ENCODE assay signal across 8 mouse cellular contexts in the genomic region with DNA sequence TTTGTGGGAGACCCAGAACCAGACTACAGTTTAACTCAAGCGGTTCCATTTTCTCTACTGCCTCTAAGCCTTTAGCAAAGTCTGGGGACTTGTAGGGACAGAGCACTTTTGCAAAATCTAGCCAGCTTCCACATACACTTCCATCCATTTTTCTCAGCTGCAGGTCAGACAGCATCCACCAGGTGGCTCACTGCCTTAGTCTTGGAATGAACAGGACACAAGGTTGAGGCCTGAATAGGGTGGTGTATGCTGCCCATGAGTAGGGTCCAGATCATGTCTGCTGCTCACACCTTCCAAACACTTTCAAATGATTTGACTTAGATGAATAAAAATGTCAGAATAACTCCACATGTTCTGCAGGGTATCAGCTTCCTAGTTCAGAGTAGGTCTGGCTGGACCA. TPM values are rescaled to one million over a fixed set of nuclear protein-coding genes. Genes with fewer than 3 reads are reported as not detected.
A peak's percentile ranks its signal among the peaks of the same experiment; 100 is the strongest.
DNase-seq lines count a peak whose midpoint lies in the region; ATAC-seq and TF ChIP-seq lines count a peak whose summit lies in the region.

No protein-coding gene starts in this region.

- no peak overlapping the region for H3K9ac ChIP-seq in MEL (ENCODE audit: control insufficient read depth, low read depth, low read length, poor library complexity, severe bottlenecking)
- no peak overlapping the region for H3K9ac ChIP-seq in limb, embryonic 14.5 days (ENCODE audit: low read depth, low read length, severe bottlenecking)
- H3K9ac ChIP-seq in midbrain, embryonic 15.5 days: no peak overlapping the region
- 0 out of 2 replicates have a peak overlapping the region, but pooled peaks have one; percentile 5 for H3K9ac ChIP-seq in stomach, embryonic 16.5 days (ENCODE audit: low read length)

- peak; percentile 70 for ATAC-seq in limb, embryonic 14.5 days (ENCODE audit: low FRiP score, low read depth)
- ATAC-seq in midbrain, embryonic 15.5 days (replicated peaks): peak; percentile 80
- ATAC-seq in stomach, embryonic 16.5 days (ENCODE audit: insufficient read depth, low FRiP score): peak; percentile 71

- no peak overlapping the region for H3K4me2 ChIP-seq in limb, embryonic 14.5 days (replicated peaks; ENCODE audit: low read depth, low read length, severe bottlenecking)
- H3K4me2 ChIP-seq in midbrain, embryonic 15.5 days: no peak overlapping the region
- no peak overlapping the region for H3K4me2 ChIP-seq in stomach, embryonic 16.5 days (ENCODE audit: low read depth, low read length)

- H3K9me3 ChIP-seq in MEL (replicated peaks; ENCODE audit: insufficient read depth, low read length): no peaks in the 10 kb centered on the region
- no peaks in the 10 kb centered on the region for H3K9me3 ChIP-seq in limb, embryonic 14.5 days (ENCODE audit: control insufficient read depth, low read length)
- H3K9me3 ChIP-seq in midbrain, embryonic 15.5 days: no peaks in the 10 kb centered on the region
- no peaks in the 10 kb centered on the region for H3K9me3 ChIP-seq in stomach, embryonic 16.5 days (replicated peaks; ENCODE audit: control insufficient read depth, low read length)

- TF ChIP-seq EP300 in MEL (IDR thresholded peaks at IDR 0.05; ENCODE audit: low read depth in 1 of 2, low read length in 2 of 2): no peak

- peaks cover 0 to 5% of the 10 kb centered on the region in 2 experiments; a peak in 2 of 4 replicates for H3K36me3 ChIP-seq in MEL (ENCODE audit: control insufficient read depth in 1 of 2, insufficient read depth in 2 of 2, low read length in 2 of 2)
- H3K36me3 ChIP-seq in limb, embryonic 14.5 days (ENCODE audit: control insufficient read depth, insufficient read depth, low read length): peaks cover 13% of the 10 kb centered on the region
- peaks cover 10% of the 10 kb centered on the region; the same call in 1 of the 2 replicates for H3K36me3 ChIP-seq in midbrain, embryonic 15.5 days (replicated peaks)
- peaks cover 10% of the 10 kb centered on the region for H3K36me3 ChIP-seq in stomach, embryonic 16.5 days (ENCODE audit: control insufficient read depth, insufficient read depth, low read length)

- WGBS in limb, embryonic 14.5 days: 26% methylated on average over 1 of the region's 1 CpGs
- 13% methylated on average over 1 of the region's 1 CpGs for WGBS in midbrain, embryonic 15.5 days
- 18% methylated on average over 1 of the region's 1 CpGs for WGBS in stomach, embryonic 16.5 days

- H3K27me3 ChIP-seq in MEL (ENCODE audit: control insufficient read depth in 1 of 2, insufficient read depth in 2 of 2, low read length in 2 of 2): no peaks in the 10 kb centered on the region
- H3K27me3 ChIP-seq in limb, embryonic 14.5 days (ENCODE audit: control insufficient read depth, insufficient read depth, low read length): no peaks in the 10 kb centered on the region
- no peaks in the 10 kb centered on the region for H3K27me3 ChIP-seq in midbrain, embryonic 15.5 days (replicated peaks)
- no peaks in the 10 kb centered on the region for H3K27me3 ChIP-seq in stomach, embryonic 16.5 days (ENCODE audit: control insufficient read depth, insufficient read depth, low read length)

- TF ChIP-seq RAD21 in MEL (IDR thresholded peaks at IDR 0.05; ENCODE audit: low read depth, low read length): peak; percentile 55

- H3K4me3 ChIP-seq in MEL (ENCODE audit: control insufficient read depth in 1 of 2, insufficient read depth in 1 of 2, low read depth in 2 of 2, low read length in 2 of 2): no peak overlapping the region
- no peak overlapping the region for H3K4me3 ChIP-seq in limb, embryonic 14.5 days (replicated peaks; ENCODE audit: low read length)
- H3K4me3 ChIP-seq in midbrain, embryonic 15.5 days: no peak overlapping the region
- H3K4me3 ChIP-seq in stomach, embryonic 16.5 days (replicated peaks; ENCODE audit: low read length): no peak overlapping the region

- H3K79me2 ChIP-seq in MEL (ENCODE audit: control insufficient read depth, insufficient read depth, low read length, poor library complexity): no peaks in the 10 kb centered on the region

- H3K27ac ChIP-seq in MEL (ENCODE audit: control insufficient read depth, low read depth, low read length): no peak overlapping the region
- no peak overlapping the region for H3K27ac ChIP-seq in limb, embryonic 14.5 days (replicated peaks; ENCODE audit: low read depth, low read length)
- H3K27ac ChIP-seq in midbrain, embryonic 15.5 days: no peak overlapping the region
- H3K27ac ChIP-seq in stomach, embryonic 16.5 days (ENCODE audit: low read length): no peak overlapping the region

- no peaks in the 10 kb centered on the region for H3K4me1 ChIP-seq in MEL (ENCODE audit: control insufficient read depth in 1 of 2, insufficient read depth in 2 of 2, low read length in 2 of 2)
- H3K4me1 ChIP-seq in limb, embryonic 14.5 days (ENCODE audit: control insufficient read depth, insufficient read depth, low read length): no peaks in the 10 kb centered on the region
- no peaks in the 10 kb centered on the region for H3K4me1 ChIP-seq in midbrain, embryonic 15.5 days
- H3K4me1 ChIP-seq in stomach, embryonic 16.5 days (ENCODE audit: control insufficient read depth, insufficient read depth, low read length): no peaks in the 10 kb centered on the region

- peak; percentile 58 to 76 (median 69) for TF ChIP-seq CTCF in MEL (IDR thresholded peaks at IDR 0.05 in 2 of 3, conservative IDR thresholded peaks at IDR 0.05 in 1 of 3; ENCODE audit: control insufficient read depth in 1 of 3, insufficient read depth in 1 of 3, low read depth in 2 of 3, low read length in 3 of 3, poor library complexity in 1 of 3, severe bottlenecking in 1 of 3)

- DNase-seq in 3T3-L1 (ENCODE audit: low read depth, low spot score) (peak; percentile 76), MEL (ENCODE audit: low read depth, low spot score) (peak; percentile 65)
- peak; percentile 82 to 85 for DNase-seq in cerebellum, postnatal 10 days
- peak; percentile 39 to 57 for DNase-seq in frontal cortex, postnatal 25 days (ENCODE audit: low spot score in 2 of 2)
- peak; percentile 80 for DNase-seq in induced T-regulatory cell, adult 2 months (ENCODE audit: low read depth)
- DNase-seq in limb, embryonic 14.5 days (ENCODE audit: low spot score): peak; percentile 57

- no peak for TF ChIP-seq POLR2A in MEL (IDR thresholded peaks at IDR 0.05; ENCODE audit: control insufficient read depth in 1 of 2, insufficient read depth in 1 of 2, low read depth in 1 of 2, low read length in 2 of 2, poor library complexity in 1 of 2)
- TF ChIP-seq POLR2A in limb, embryonic 14.5 days (IDR thresholded peaks at IDR 0.05; ENCODE audit: borderline replicate concordance, extremely low read depth, insufficient read depth, insufficient read length): no peak

TF ChIP-seq in MEL, 35 proteins besides CTCF, POLR2A, EP300 and RAD21 (continues in another document):
- TF ChIP-seq ZC3H11A (IDR thresholded peaks at IDR 0.05; ENCODE audit: low read depth, low read length): peak; percentile 57
- no peak for TF ChIP-seq CHD2 (IDR thresholded peaks at IDR 0.05; ENCODE audit: low read length)
- no peak for TF ChIP-seq POLR2AphosphoS2 (IDR thresholded peaks at IDR 0.05; ENCODE audit: low read length)

RNA-seq across cellular contexts. Expression of gene Tomt, which starts 11.9 kb away (rescaled TPM):
- total RNA-seq in MEL (2012; rRNA removed): 0.78 and 1.3 TPM in 2 replicates
- polyA plus RNA-seq in MEL (2012; ENCODE audit: insufficient read depth in 1 of 2, insufficient read length in 2 of 2, low read depth in 1 of 2, low replicate concordance in 2 of 2, missing spikeins in 1 of 2): under 1 TPM in 1 of 2 experiments, not detected in 1; 0.82 TPM
- 0.18 and 0.23 TPM in 2 replicates for polyA plus RNA-seq in limb, embryonic 14.5 days (2012; rRNA removed)
- polyA plus RNA-seq in limb, embryonic 14.5 days (2014; fragmentation: Nextera tagmentation; extraction: Ambion mirVana): 0.29 and 0.41 TPM in 2 replicates
- polyA plus RNA-seq in midbrain, embryonic 15.5 days (2015; fragmentation: Nextera tagmentation; extraction: Ambion mirVana): 0.29 and 0.54 TPM in 2 replicates
- polyA plus RNA-seq in stomach, embryonic 16.5 days (2015; fragmentation: Nextera tagmentation; extraction: Ambion mirVana): 0.21 and 1.2 TPM in 2 replicates

RNA-seq across cellular contexts. Expression of gene Lamtor1, which starts 12.4 kb away (rescaled TPM):
- total RNA-seq in MEL (2012; rRNA removed): 70.5 and 79.5 TPM in 2 replicates
- polyA plus RNA-seq in MEL (2012; ENCODE audit: insufficient read depth in 1 of 2, insufficient read length in 2 of 2, low read depth in 1 of 2, low replicate concordance in 2 of 2, missing spikeins in 1 of 2): 100 to 1,000 TPM in 1 of 2 experiments, not detected in 1; 115 TPM
- 176 and 203 TPM in 2 replicates for polyA plus RNA-seq in limb, embryonic 14.5 days (2012; rRNA removed)
- polyA plus RNA-seq in limb, embryonic 14.5 days (2014; fragmentation: Nextera tagmentation; extraction: Ambion mirVana): 154 and 166 TPM in 2 replicates
- polyA plus RNA-seq in midbrain, embryonic 15.5 days (2015; fragmentation: Nextera tagmentation; extraction: Ambion mirVana): 154 and 164 TPM in 2 replicates
- polyA plus RNA-seq in stomach, embryonic 16.5 days (2015; fragmentation: Nextera tagmentation; extraction: Ambion mirVana): 147 and 149 TPM in 2 replicates

RNA-seq across cellular contexts. Expression of gene Lrrc51, which starts 15.6 kb away (rescaled TPM):
- 13.6 and 14.8 TPM in 2 replicates for total RNA-seq in MEL (2012; rRNA removed)
- 10 to 100 TPM in 1 of 2 experiments, not detected in 1; 30.8 TPM for polyA plus RNA-seq in MEL (2012; ENCODE audit: insufficient read depth in 1 of 2, insufficient read length in 2 of 2, low read depth in 1 of 2, low replicate concordance in 2 of 2, missing spikeins in 1 of 2)
- 11.4 and 11.7 TPM in 2 replicates for polyA plus RNA-seq in limb, embryonic 14.5 days (2012; rRNA removed)
- polyA plus RNA-seq in limb, embryonic 14.5 days (2014; fragmentation: Nextera tagmentation; extraction: Ambion mirVana): 7.5 and 12.6 TPM in 2 replicates
- polyA plus RNA-seq in midbrain, embryonic 15.5 days (2015; fragmentation: Nextera tagmentation; extraction: Ambion mirVana): 9.1 and 11.4 TPM in 2 replicates
- 10.3 and 11.5 TPM in 2 replicates for polyA plus RNA-seq in stomach, embryonic 16.5 days (2015; fragmentation: Nextera tagmentation; extraction: Ambion mirVana)

RNA-seq across cellular contexts. Expression of gene Numa1, which starts 15.8 kb away (rescaled TPM):
- 48.7 and 54.5 TPM in 2 replicates for total RNA-seq in MEL (2012; rRNA removed)
- polyA plus RNA-seq in MEL (2012; ENCODE audit: insufficient read depth in 1 of 2, insufficient read length in 2 of 2, low read depth in 1 of 2, low replicate concordance in 2 of 2, missing spikeins in 1 of 2): 10 to 100 TPM; 50.0 to 91.2 TPM
- polyA plus RNA-seq in limb, embryonic 14.5 days (2012; rRNA removed): 112 and 126 TPM in 2 replicates
- polyA plus RNA-seq in limb, embryonic 14.5 days (2014; fragmentation: Nextera tagmentation; extraction: Ambion mirVana): 106 and 126 TPM in 2 replicates
- 50.9 and 53.1 TPM in 2 replicates for polyA plus RNA-seq in midbrain, embryonic 15.5 days (2015; fragmentation: Nextera tagmentation; extraction: Ambion mirVana)
- polyA plus RNA-seq in stomach, embryonic 16.5 days (2015; fragmentation: Nextera tagmentation; extraction: Ambion mirVana): 60.9 and 64.3 TPM in 2 replicates

RNA-seq across cellular contexts. Expression of gene Folr1, which starts 47.5 kb away (rescaled TPM):
- total RNA-seq in MEL (2012; rRNA removed): 0.12 TPM in 1 of 2 replicates, not detected in the other
- polyA plus RNA-seq in MEL (2012; ENCODE audit: insufficient read depth in 1 of 2, insufficient read length in 2 of 2, low read depth in 1 of 2, low replicate concordance in 2 of 2, missing spikeins in 1 of 2): under 1 TPM in 1 of 2 experiments, not detected in 1; 0.07 TPM
- polyA plus RNA-seq in limb, embryonic 14.5 days (2012; rRNA removed): 1.1 and 1.3 TPM in 2 replicates
- polyA plus RNA-seq in limb, embryonic 14.5 days (2014; fragmentation: Nextera tagmentation; extraction: Ambion mirVana): 1.0 TPM in 1 of 2 replicates, not detected in the other
- 17.4 and 18.8 TPM in 2 replicates for polyA plus RNA-seq in midbrain, embryonic 15.5 days (2015; fragmentation: Nextera tagmentation; extraction: Ambion mirVana)
- polyA plus RNA-seq in stomach, embryonic 16.5 days (2015; fragmentation: Nextera tagmentation; extraction: Ambion mirVana): 9.2 and 14.3 TPM in 2 replicates
